Mouse (Mus musculus): ENCODE results near the gene Tnfrsf1a.
A peak's percentile ranks its signal among the peaks of the same experiment; 100 is the strongest.

Tnfrsf1a gene

GRCm38 (mm10) chr6:125385066-125385974 is 36.2 kb downstream of the Tnfrsf1a start:
- DNase-seq (ENCODE audit: low spot score), result peak; percentile 68

GRCm38 (mm10) chr6:125386080-125386479 is 36.9 kb downstream of the Tnfrsf1a start:
- DNase-seq (ENCODE audit: low spot score), result no peak

GRCm38 (mm10) chr6:125389853-125390252 is 40.7 kb downstream of the Tnfrsf1a start:
- no peak for DNase-seq (ENCODE audit: low spot score)

- no peak for DNase-seq (ENCODE audit: low spot score)
Observed at GRCm38 (mm10) chr6:125405461-125406382, 56.6 kb downstream of the Tnfrsf1a start.

GRCm38 (mm10) chr6:125407224-125407623 is 58.1 kb downstream of the Tnfrsf1a start:
- DNase-seq (ENCODE audit: low spot score), result no peak

GRCm38 (mm10) chr6:125407657-125408056 is 58.5 kb downstream of the Tnfrsf1a start:
- no peak for DNase-seq (ENCODE audit: low spot score)

GRCm38 (mm10) chr6:125410551-125410950 is 61.4 kb downstream of the Tnfrsf1a start:
- DNase-seq (ENCODE audit: low spot score), result no peak

GRCm38 (mm10) chr6:125410995-125411547 is 61.9 kb downstream of the Tnfrsf1a start:
- no peak for DNase-seq (ENCODE audit: low spot score)

- no peak for DNase-seq (ENCODE audit: low spot score)
Observed at GRCm38 (mm10) chr6:125411661-125412060, 62.5 kb downstream of the Tnfrsf1a start.

Measured in retina, embryonic 14.5 days (tissue).